Mouse (Mus musculus) hindbrain, embryonic 13.5 days (tissue): Measurements from ENCODE around the gene Abce1. TPM values are rescaled to one million over a fixed set of nuclear protein-coding genes. Genes with fewer than 3 reads are reported as not detected.
A peak's percentile ranks its signal among the peaks of the same experiment; 100 is the strongest.

Experiments used
- ATAC-seq: fragments of 200-750 bp; cut with Nextera tagmentation; 2 replicates; pipeline ENCODE4 v1.8.0; 2017; ENCODE audit warnings: moderate TSS enrichment; ENCODE audit not compliant: low FRiP score
- H3K27ac ChIP-seq: fragments of 300-500 bp; sonication (generic); 2 replicates; pipeline ENCODE4 v1.5.1; 2015; ENCODE audit warnings: inconsistent platforms, mild to moderate bottlenecking, moderate library complexity
- H3K27me3 ChIP-seq: fragments of 300-500 bp; sonication (generic); 2 replicates; pipeline ENCODE4 v1.6.1; 2015; ENCODE audit warnings: mild to moderate bottlenecking, inconsistent platforms
- H3K36me3 ChIP-seq: fragments of 300-500 bp; sonication (generic); 2 replicates; pipeline ENCODE4 v1.6.1; 2015; ENCODE audit warnings: mild to moderate bottlenecking, inconsistent platforms
- H3K4me1 ChIP-seq: fragments of 300-500 bp; sonication (generic); replicated peaks from 2 replicates; pipeline ENCODE4 v1.6.1; 2015; ENCODE audit warnings: inconsistent platforms
- H3K4me2 ChIP-seq: fragments of 300-500 bp; sonication (generic); 2 replicates; pipeline ENCODE4 v1.6.1; 2015; ENCODE audit warnings: inconsistent platforms, mild to moderate bottlenecking, moderate library complexity
- H3K4me3 ChIP-seq: fragments of 300-500 bp; sonication (generic); 2 replicates; pipeline ENCODE4 v1.5.1; 2015; ENCODE audit warnings: mild to moderate bottlenecking, inconsistent platforms
- H3K9ac ChIP-seq: fragments of 300-500 bp; sonication (generic); 2 replicates; pipeline ENCODE4 v1.6.1; 2015; ENCODE audit warnings: mild to moderate bottlenecking, inconsistent platforms
- H3K9me3 ChIP-seq: fragments of 300-500 bp; sonication (generic); 2 replicates; pipeline ENCODE4 v1.6.1; 2016; ENCODE audit warnings: inconsistent platforms
- WGBS: fragments of 180-500 bp; shearing (Covaris S2); methylation state at CpG from one replicate; pipeline ENCODE4 v1.1.7; 2015; 5-methylcytosine and 5-hydroxymethylcytosine counted together
- polyA plus RNA-seq: library from polyadenylated mRNA; unstranded; fragments of >200 nt; fragmentation: Nextera tagmentation; extraction: Ambion mirVana; gene quantifications from 2 replicates; pipeline ENCODE4 v1.2.1, GENCODE M21; 2015

Abce1 gene
- polyA plus RNA-seq, 1 experiment from 2014 or later, result 85.2 TPM

DNA sequence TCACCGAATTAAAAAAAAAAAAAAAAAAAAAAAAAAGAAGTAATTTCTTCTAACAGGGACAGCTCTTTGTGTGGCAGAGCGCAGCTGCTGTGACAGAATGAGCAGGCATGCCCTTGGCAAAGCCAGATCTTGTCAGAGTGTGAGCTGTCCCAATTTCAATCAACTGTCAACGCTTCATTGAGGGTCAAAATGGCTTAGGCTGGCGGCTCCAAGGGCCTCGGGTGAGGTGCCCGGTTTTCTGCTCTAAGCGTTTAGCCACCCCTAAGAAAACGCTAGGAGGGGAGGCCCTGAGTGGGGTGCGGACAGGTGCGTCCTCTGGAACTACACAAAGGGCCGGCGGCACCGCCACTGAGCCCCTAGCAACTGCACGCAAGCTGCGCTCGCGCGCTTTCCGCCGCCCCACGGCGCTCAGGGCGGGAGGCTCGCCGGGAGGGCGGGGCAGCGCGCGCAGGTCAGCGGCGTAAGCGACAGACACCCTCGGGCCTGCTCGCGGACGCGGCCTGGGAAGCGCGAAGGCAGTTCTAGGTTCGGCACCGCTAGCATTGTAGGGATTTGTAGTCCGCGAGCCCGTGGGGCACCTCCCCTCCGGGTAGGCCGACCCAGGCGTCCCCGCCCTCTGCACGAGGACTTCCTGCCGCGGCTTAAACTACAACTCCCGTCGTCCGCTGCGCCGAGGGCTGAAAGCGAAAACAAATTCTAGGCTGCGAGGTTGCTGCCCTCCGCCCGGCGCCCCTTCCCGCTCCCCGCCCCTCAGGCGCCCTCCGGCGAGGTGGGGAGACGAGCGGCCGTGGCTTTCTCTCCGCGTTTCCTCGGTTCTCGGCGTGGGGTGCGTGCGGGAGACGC lies 72.6 kb downstream of the Abce1 start:
- ATAC-seq, result peak; percentile 99
- Histone ChIP-seq H3K4me3 (peak overlapping the region; percentile 92), H3K9me3 (no peaks in the 10 kb centered on the region), H3K27ac (peak overlapping the region; percentile 98), H3K36me3 (peaks cover under 1% of the 10 kb centered on the region; the same call in 1 of the 2 replicates), H3K4me2 (peak overlapping the region; percentile 72), H3K9ac (peak overlapping the region; percentile 91), H3K4me1 (peaks cover 28% of the 10 kb centered on the region), H3K27me3 (no peaks in the 10 kb centered on the region)
- under 1% methylated on average over 74 of the region's 77 CpGs for WGBS

DNA sequence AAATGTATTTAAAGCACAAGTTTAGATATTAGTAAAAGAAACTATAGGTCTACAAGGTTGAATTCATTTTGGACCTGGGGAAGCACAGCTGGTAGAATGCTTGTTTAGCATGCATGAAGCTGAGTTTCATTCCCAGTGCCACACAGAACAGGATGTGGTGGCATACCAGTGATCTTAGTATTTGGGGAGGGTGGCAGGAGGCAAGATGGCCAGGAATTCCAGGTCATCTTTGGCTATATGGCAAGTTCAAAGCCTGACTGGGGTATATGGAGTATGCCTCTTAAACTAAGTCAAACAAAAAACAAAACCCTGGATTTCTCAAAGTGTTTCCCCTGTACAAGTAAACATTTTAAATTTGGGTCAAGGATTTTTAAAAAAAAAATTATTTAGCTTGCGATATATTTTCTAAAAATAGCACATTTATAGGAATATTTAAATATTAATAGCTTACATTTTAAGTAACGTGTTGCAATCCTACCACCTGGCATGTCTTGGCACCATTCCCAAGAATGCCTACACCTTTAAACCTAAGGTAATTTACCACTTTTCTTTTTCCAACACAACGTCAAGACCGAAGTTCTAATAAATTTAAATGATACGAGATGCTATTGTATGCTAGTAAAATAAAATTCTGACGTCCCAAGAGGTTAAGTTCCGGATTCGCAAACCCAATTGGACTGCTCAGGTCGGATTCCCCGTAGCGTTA lies 73.4 kb downstream of the Abce1 start:
- Histone ChIP-seq H3K9me3 (no peaks in the 10 kb centered on the region), H3K27me3 (no peaks in the 10 kb centered on the region), H3K36me3 (no peaks in the 10 kb centered on the region), H3K9ac (peak overlapping the region; percentile 91), H3K4me1 (peaks cover 24% of the 10 kb centered on the region), H3K4me2 (peak overlapping the region; percentile 72), H3K27ac (peak overlapping the region; percentile 98), H3K4me3 (peak overlapping the region; percentile 92)
- 8% methylated on average over 11 of the region's 11 CpGs for WGBS
- no peak for ATAC-seq

DNA sequence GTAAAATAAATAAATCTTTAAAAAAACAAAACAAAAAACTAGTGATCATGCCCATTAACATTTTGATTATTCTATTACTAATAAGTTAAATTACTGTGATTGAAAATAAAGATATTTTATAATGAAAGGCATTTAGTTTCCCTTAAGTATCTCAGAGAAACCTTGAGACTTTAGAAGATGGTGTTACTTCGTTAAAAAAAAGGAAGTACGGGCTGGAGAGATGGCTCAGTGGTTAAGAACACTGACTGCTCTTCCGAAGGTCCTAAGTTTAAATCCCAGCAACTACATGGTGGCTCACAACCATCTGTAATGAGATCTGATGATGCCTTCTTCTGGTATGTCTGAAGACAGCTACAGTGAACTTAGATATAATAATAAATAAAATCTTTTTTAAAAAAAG lies 74.3 kb downstream of the Abce1 start:
- no peak overlapping the region for H3K9ac ChIP-seq
- H3K9me3 ChIP-seq, result no peaks in the 10 kb centered on the region
- H3K4me1 ChIP-seq, result peaks cover 18% of the 10 kb centered on the region
- ATAC-seq, result no peak
- 91% methylated on average over 3 of the region's 3 CpGs for WGBS
- H3K36me3 ChIP-seq, result no peaks in the 10 kb centered on the region
- no peaks in the 10 kb centered on the region for H3K27me3 ChIP-seq
- H3K4me2 ChIP-seq, result no peak overlapping the region
- H3K27ac ChIP-seq, result no peak overlapping the region
- no peak overlapping the region for H3K4me3 ChIP-seq

DNA sequence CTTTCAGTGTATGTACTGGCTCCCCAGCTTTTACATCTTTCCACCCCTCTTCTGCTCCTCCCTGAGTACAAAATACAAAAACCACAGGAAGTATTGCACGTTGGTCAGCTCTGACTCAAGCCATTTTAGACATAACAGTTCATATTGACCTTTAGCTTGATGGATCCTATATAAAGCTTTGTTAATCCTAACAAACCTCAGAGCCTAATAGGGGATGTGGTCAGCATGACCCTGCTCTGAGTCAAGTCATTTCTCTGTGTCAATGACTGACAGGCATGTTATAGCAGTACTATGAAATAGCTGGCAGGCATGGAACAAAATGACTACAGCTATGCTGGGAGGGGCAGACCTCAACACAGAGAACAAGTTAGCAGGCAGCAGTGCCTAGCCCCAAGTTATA lies 75.4 kb downstream of the Abce1 start:
- no peak overlapping the region for H3K27ac ChIP-seq
- no peak overlapping the region for H3K4me3 ChIP-seq
- no peaks in the 10 kb centered on the region for H3K27me3 ChIP-seq
- WGBS, result 84% methylated on average over 1 of the region's 1 CpGs
- H3K9me3 ChIP-seq, result no peaks in the 10 kb centered on the region
- H3K9ac ChIP-seq, result no peak overlapping the region
- no peak for ATAC-seq
- no peak overlapping the region for H3K4me2 ChIP-seq
- no peaks in the 10 kb centered on the region for H3K36me3 ChIP-seq
- H3K4me1 ChIP-seq, result peaks cover 7% of the 10 kb centered on the region

DNA sequence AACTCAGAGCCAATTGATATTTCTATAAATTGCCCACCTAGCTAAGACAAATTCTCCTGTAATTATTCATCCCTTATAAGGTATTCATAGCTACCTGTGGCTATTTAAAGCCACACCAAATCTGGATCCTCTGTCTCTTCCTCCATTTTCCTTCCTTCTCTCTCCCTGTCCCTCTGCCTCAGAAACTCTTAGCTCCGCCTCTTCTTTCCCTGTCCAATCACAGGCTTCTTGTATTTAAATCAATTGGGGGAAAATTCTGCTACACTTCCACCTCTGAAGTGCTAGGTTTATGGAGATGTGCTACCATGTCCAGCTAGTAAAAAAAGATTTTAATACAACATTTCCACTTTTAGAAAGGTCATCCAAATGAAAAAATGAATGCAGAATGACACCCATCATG lies 76.0 kb downstream of the Abce1 start:
- 94% methylated on average over 1 of the region's 1 CpGs for WGBS
- Histone ChIP-seq H3K27ac (no peak overlapping the region), H3K4me3 (no peak overlapping the region), H3K4me2 (no peak overlapping the region), H3K9ac (no peak overlapping the region), H3K9me3 (no peaks in the 10 kb centered on the region), H3K27me3 (no peaks in the 10 kb centered on the region), H3K4me1 (peaks cover under 1% of the 10 kb centered on the region), H3K36me3 (no peaks in the 10 kb centered on the region)
- no peak for ATAC-seq

Other genes with a start within 250 kb of the Abce1 start
- 10.3 and 10.6 TPM in 2 replicates for gene Otud4, start 72.1 kb downstream of the Abce1 start, polyA plus RNA-seq
- gene Anapc10, start 80 bp upstream of the Abce1 start, polyA plus RNA-seq, result 36.0 and 42.4 TPM in 2 replicates